Mouse (Mus musculus) small intestine, adult 2 months (tissue): ENCODE data around the gene Akap1. TPM values are rescaled to one million over a fixed set of nuclear protein-coding genes. Genes with fewer than 3 reads are reported as not detected.

ENCODE experiments used
- H3K27ac ChIP-seq: fragments of 200-500 bp; 2 replicates; pipeline ENCODE4 v1.5.1; 2012; ENCODE audit warnings: low read depth, low read length, control low read depth, inconsistent platforms; ENCODE audit not compliant: insufficient read depth
- H3K27me3 ChIP-seq: fragments of 200-500 bp; 2 replicates; pipeline ENCODE4 v1.6.1; 2012; ENCODE audit warnings: mild to moderate bottlenecking, moderate library complexity, low read length, inconsistent platforms; ENCODE audit not compliant: control insufficient read depth, insufficient read depth
- H3K36me3 ChIP-seq: fragments of 200-500 bp; 2 replicates; pipeline ENCODE4 v1.6.1; 2012; ENCODE audit warnings: mild to moderate bottlenecking, low read length, control low read depth, inconsistent platforms; ENCODE audit not compliant: control insufficient read depth, insufficient read depth
- H3K4me1 ChIP-seq: fragments of 200-500 bp; 2 replicates; pipeline ENCODE4 v1.6.1; 2012; ENCODE audit warnings: low read length, inconsistent platforms, mixed read lengths; ENCODE audit not compliant: control insufficient read depth, insufficient read depth, insufficient read length
- H3K4me3 ChIP-seq: fragments of 200-500 bp; 2 replicates; pipeline ENCODE4 v1.5.1; 2012; ENCODE audit warnings: low read depth, mild to moderate bottlenecking, control low read depth, inconsistent platforms, low read length, moderate library complexity
- CTCF ChIP-seq: fragments of 200-500 bp; IDR thresholded peaks from 2 replicates; pipeline ENCODE4 v1.5.1; 2012; ENCODE audit warnings: low read depth, mild to moderate bottlenecking, control low read depth, inconsistent platforms, low read length, moderate library complexity, mixed read lengths; ENCODE audit not compliant: insufficient replicate concordance, insufficient read length; ENCODE audit errors: extremely low read depth
- POLR2A ChIP-seq: fragments of 200-500 bp; IDR thresholded peaks from 2 replicates; pipeline ENCODE4 v1.6.1; 2012; ENCODE audit warnings: low read depth, mild to moderate bottlenecking, control low read depth, inconsistent platforms, low read length, moderate library complexity
- WGBS: fragments of 180-500 bp; shearing (Covaris S2); methylation state at CpG from one replicate; pipeline ENCODE4 v1.1.7; 2018; 5-methylcytosine and 5-hydroxymethylcytosine counted together
- polyA plus RNA-seq: library from polyadenylated mRNA; depleted of rRNA; stranded (reverse); fragments of >200 nt; gene quantifications from 2 replicates; pipeline ENCODE4 v1.2.3, GENCODE M21; 2012; rRNA removed

Gene Akap1
- polyA plus RNA-seq, 1 experiment, result 23.9 TPM

DNA sequence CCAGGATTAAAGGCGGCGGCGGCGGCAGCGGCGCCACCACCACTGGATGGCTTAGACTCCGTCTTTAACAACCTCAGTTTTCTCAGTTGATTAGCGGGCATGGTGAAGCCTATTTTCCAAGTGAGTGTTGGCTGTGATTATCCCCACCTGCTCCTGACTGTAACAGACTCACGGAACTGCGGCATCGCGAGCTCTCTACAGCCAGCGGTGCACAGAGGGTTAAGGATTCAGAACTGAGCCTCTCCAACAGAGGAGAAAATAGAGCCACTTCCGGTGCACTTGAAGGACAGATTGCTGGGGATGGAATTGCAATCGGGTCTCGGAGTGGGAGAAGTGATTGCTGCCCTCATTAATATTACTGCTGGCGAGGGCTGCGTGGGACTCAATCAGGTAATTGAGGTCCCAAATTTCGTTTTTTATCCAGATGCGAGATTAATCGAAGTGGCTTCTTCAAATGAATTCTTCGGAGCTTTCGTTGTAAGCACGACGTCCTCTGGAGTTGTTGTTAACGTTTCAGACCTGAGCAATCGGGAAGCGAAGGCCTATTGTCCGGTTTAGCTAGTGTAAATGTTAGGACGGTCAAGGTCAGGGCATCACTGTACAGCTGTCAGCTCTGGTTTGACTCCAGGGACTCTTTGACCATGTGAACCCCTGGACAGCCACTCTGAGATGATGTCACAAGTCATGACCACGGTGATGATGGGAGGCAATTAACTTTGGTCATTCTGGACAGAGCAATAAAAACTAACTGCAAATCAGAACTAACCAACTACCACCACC is 61.0 kb downstream of the Akap1 start:
- TF ChIP-seq POLR2A (no peak), CTCF (no peak)
- H3K4me3 ChIP-seq, result peak overlapping the region; percentile 27; the same call in 1 of the 2 replicates
- no peaks in the 10 kb centered on the region for H3K36me3 ChIP-seq
- H3K27ac ChIP-seq, result no peak overlapping the region
- no peaks in the 10 kb centered on the region for H3K27me3 ChIP-seq
- 50% methylated on average over 31 of the region's 31 CpGs for WGBS
- H3K4me1 ChIP-seq, result no peaks in the 10 kb centered on the region

DNA sequence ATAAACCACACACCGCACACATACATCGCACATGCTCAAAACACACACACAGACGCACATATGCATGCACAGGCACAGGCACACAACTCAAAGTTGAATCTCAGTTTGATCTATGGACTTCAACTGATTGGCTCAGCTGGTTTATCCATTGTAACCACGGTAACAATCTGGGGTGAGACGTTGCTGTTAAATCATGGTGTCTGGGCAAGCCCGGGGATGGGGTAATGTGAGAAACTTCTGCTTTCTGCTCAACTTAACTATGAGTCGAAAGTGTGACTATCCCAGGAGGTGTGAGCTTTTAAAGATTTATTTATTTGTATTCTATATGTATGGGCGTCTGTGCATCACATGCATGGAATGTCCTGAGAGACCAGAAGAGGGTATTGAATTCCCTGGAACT is 68.2 kb downstream of the Akap1 start:
- no peak overlapping the region for H3K4me3 ChIP-seq
- no peaks in the 10 kb centered on the region for H3K36me3 ChIP-seq
- WGBS, result 74% methylated on average over 8 of the region's 8 CpGs
- H3K27ac ChIP-seq, result no peak overlapping the region
- no peak for TF ChIP-seq CTCF
- TF ChIP-seq POLR2A, result no peak
- no peaks in the 10 kb centered on the region for H3K4me1 ChIP-seq
- no peaks in the 10 kb centered on the region for H3K27me3 ChIP-seq

DNA sequence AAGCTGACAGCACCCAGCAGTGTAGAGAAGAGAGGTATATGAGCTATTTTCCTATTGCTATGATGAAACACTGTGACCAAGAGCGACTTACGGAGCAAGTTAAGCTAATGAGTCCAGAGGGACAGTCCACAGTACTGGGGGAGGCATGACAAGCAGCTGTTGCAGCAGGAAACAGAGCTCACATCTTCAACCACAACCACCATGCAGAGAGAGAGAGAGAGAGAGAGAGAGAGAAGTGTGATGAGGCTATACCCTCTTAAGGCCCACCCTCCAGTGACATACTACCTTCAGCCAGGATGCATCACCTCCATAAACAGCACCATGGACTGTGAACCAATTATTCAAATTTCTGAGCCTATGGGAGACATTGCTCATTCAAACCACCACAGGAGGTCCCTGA is 74.5 kb downstream of the Akap1 start:
- Histone ChIP-seq H3K4me1 (no peaks in the 10 kb centered on the region), H3K27ac (no peak overlapping the region), H3K4me3 (no peak overlapping the region), H3K27me3 (no peaks in the 10 kb centered on the region), H3K36me3 (no peaks in the 10 kb centered on the region)
- no peak for TF ChIP-seq CTCF
- no peak for TF ChIP-seq POLR2A
- 78% methylated on average over 2 of the region's 2 CpGs for WGBS

DNA sequence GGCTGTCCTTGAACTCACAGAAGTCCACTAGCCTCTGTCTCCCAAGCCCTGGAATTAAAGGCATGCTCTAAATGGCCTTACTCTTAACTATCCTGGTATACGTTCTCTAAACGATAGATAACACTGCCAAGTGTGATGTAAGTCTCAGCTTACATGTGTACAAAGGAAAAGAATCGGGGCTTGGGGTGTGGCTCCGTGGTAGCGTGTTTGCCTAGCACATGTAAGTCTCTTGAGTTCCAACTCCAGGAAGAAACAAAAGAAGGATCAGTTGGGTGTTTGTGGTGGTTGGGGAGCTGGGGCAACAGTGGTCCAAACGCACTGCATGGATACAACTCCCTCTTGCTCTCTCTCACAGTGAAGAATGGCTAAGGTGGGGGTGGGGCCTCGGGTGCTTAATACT is 77.6 kb downstream of the Akap1 start:
- 45% methylated on average over 7 of the region's 7 CpGs for WGBS
- no peak overlapping the region for H3K27ac ChIP-seq
- H3K4me3 ChIP-seq, result no peak overlapping the region
- H3K4me1 ChIP-seq, result peaks cover 3% of the 10 kb centered on the region; the same call in 1 of the 2 replicates
- H3K36me3 ChIP-seq, result no peaks in the 10 kb centered on the region
- TF ChIP-seq CTCF (no peak), POLR2A (no peak)
- no peaks in the 10 kb centered on the region for H3K27me3 ChIP-seq

DNA sequence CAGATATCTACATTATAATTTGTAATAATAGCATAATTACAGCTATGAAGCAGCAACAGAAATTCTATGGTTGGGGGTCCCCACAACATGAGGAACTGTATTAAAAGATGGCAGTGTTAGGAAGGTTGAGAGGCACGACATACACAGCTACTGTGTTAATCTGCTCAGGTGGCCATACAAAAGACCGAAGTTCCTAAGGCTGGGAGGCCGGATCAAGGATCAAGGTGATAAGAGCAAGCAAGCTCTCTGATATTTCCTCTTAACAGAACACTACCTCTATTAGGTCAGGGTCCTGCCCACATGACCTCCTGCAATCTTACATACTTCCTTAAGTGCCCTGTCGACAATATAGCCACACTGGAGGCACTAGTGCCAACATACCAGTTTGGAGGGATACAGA is 80.9 kb downstream of the Akap1 start:
- no peaks in the 10 kb centered on the region for H3K27me3 ChIP-seq
- TF ChIP-seq CTCF (no peak), POLR2A (no peak)
- no peaks in the 10 kb centered on the region for H3K36me3 ChIP-seq
- no peak overlapping the region for H3K4me3 ChIP-seq
- WGBS, result 24% methylated on average over 4 of the region's 4 CpGs
- H3K4me1 ChIP-seq, result peaks cover 3% of the 10 kb centered on the region; the same call in 1 of the 2 replicates
- no peak overlapping the region for H3K27ac ChIP-seq

- Histone ChIP-seq H3K4me3 (no peak overlapping the region), H3K27ac (no peak overlapping the region), H3K36me3 (no peaks in the 10 kb centered on the region), H3K27me3 (no peaks in the 10 kb centered on the region), H3K4me1 (peaks cover 3% of the 10 kb centered on the region; the same call in 1 of the 2 replicates)
- TF ChIP-seq POLR2A (no peak), CTCF (no peak)
- WGBS, result 86% methylated on average over 5 of the region's 5 CpGs
Measured at GRCm38 (mm10) chr11:88782531-88782930, 81.9 kb downstream of the Akap1 start.

Other genes starting within 250 kb of the Akap1 start
- gene Msi2, start 146.1 kb downstream of the Akap1 start, polyA plus RNA-seq, result 5.1 and 8.8 TPM in 2 replicates
- 4.7 and 31.1 TPM in 2 replicates for gene Scpep1, start 90.9 kb upstream of the Akap1 start, polyA plus RNA-seq
- 0.37 TPM in 1 of 2 replicates, not detected in the other for gene Elobl, start 102.3 kb upstream of the Akap1 start, polyA plus RNA-seq
- gene Coil, start 105.7 kb upstream of the Akap1 start, polyA plus RNA-seq, result 1.1 and 1.4 TPM in 2 replicates
- gene Trim25, start 134.8 kb upstream of the Akap1 start, polyA plus RNA-seq, result 57.2 and 129 TPM in 2 replicates
- gene Dgke, start 202.3 kb upstream of the Akap1 start, polyA plus RNA-seq, result 2.1 and 3.2 TPM in 2 replicates
- not detected in 2 replicates for gene Gm525, start 209.3 kb upstream of the Akap1 start, polyA plus RNA-seq